Mouse (Mus musculus) ES-E14 (cell line): ENCODE data around the gene Ankrd12.

Experiments used
- CHD2 ChIP-seq: IDR thresholded peaks from 2 replicates; pipeline ENCODE4 v1.6.1; 2014; ENCODE audit warnings: mild to moderate bottlenecking, low read depth, low read length, inconsistent platforms
- HCFC1 ChIP-seq: IDR thresholded peaks from 2 replicates; pipeline ENCODE4 v1.6.1; 2012; ENCODE audit warnings: low read length, inconsistent platforms, borderline replicate concordance; ENCODE audit not compliant: insufficient read depth
- MAFK ChIP-seq: IDR thresholded peaks from 2 replicates; pipeline ENCODE4 v1.6.1; 2014; ENCODE audit warnings: mild to moderate bottlenecking, low read depth, low read length, inconsistent platforms; ENCODE audit not compliant: insufficient read depth
- ZC3H11A ChIP-seq: IDR thresholded peaks from 2 replicates; pipeline ENCODE4 v1.6.1; 2012; ENCODE audit warnings: low read depth, mild to moderate bottlenecking, inconsistent platforms, low read length, borderline replicate concordance

DNA sequence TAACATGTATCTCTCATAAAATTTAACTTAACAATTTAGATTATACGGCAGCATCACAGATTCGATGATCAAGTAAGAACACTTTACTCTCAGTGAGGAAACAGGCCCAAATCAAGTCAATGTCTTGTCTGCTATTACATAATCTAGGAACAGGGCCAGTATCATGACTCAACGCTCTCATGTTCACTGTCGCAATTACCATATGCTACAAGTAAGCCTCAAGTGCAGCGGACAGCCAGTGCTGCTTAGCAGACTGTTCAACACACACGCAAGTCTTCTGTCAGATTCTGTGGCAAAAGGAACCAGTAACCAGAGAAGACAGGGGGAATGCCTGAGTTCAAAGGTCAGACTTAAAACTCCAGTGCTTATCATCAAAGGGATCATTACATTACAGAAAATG, 145.9 kb downstream of the Ankrd12 start:
- TF ChIP-seq MAFK (no peak), CHD2 (no peak), ZC3H11A (no peak), HCFC1 (no peak)
